Mouse (Mus musculus): ENCODE measurements around the gene Jade2. TPM values are rescaled to one million over a fixed set of nuclear protein-coding genes. Genes with fewer than 3 reads are reported as not detected.

Gene Jade2
- total and polyA plus RNA-seq, 3 experiments, result 25.6 to 60.1 (median 58.2) TPM

Other genes starting within 250 kb of the Jade2 start
- 489 and 641 TPM in 2 replicates for gene Nhp2, start 237.9 kb downstream of the Jade2 start, total RNA-seq (2012; rRNA removed)
- 649 and 722 TPM in 2 replicates for gene Nhp2, start 237.9 kb downstream of the Jade2 start, total RNA-seq (2014; rRNA removed)
- gene Nhp2, start 237.9 kb downstream of the Jade2 start, polyA plus RNA-seq (2012; ENCODE audit: insufficient read length, low read depth), result 847 and 914 TPM in 2 replicates
- gene Rmnd5b, start 221.8 kb downstream of the Jade2 start, total RNA-seq (2012; rRNA removed), result 46.6 and 46.7 TPM in 2 replicates
- gene Rmnd5b, start 221.8 kb downstream of the Jade2 start, total RNA-seq (2014; rRNA removed), result 39.0 and 41.1 TPM in 2 replicates
- gene Rmnd5b, start 221.8 kb downstream of the Jade2 start, polyA plus RNA-seq (2012; ENCODE audit: insufficient read length, low read depth), result 59.5 and 60.2 TPM in 2 replicates
- gene N4bp3, start 206.8 kb downstream of the Jade2 start, total RNA-seq (2012; rRNA removed), result 19.7 and 21.2 TPM in 2 replicates
- 17.8 and 19.1 TPM in 2 replicates for gene N4bp3, start 206.8 kb downstream of the Jade2 start, total RNA-seq (2014; rRNA removed)
- gene N4bp3, start 206.8 kb downstream of the Jade2 start, polyA plus RNA-seq (2012; ENCODE audit: insufficient read length, low read depth), result 22.1 and 25.4 TPM in 2 replicates
- 1.3 and 1.5 TPM in 2 replicates for gene D930048N14Rik, start 206.7 kb downstream of the Jade2 start, total RNA-seq (2012; rRNA removed)
- 0.32 and 0.38 TPM in 2 replicates for gene D930048N14Rik, start 206.7 kb downstream of the Jade2 start, total RNA-seq (2014; rRNA removed)
- gene D930048N14Rik, start 206.7 kb downstream of the Jade2 start, polyA plus RNA-seq (2012; ENCODE audit: insufficient read length, low read depth), result 0.78 and 0.81 TPM in 2 replicates
- gene 0610009B22Rik, start 168.8 kb downstream of the Jade2 start, total RNA-seq (2012; rRNA removed), result 41.8 and 45.1 TPM in 2 replicates
- 68.1 and 68.5 TPM in 2 replicates for gene 0610009B22Rik, start 168.8 kb downstream of the Jade2 start, total RNA-seq (2014; rRNA removed)
- gene 0610009B22Rik, start 168.8 kb downstream of the Jade2 start, polyA plus RNA-seq (2012; ENCODE audit: insufficient read length, low read depth), result 28.8 and 34.6 TPM in 2 replicates
- 6.3 and 7.2 TPM in 2 replicates for gene Sec24a, start 94.0 kb downstream of the Jade2 start, total RNA-seq (2012; rRNA removed)
- gene Sec24a, start 94.0 kb downstream of the Jade2 start, total RNA-seq (2014; rRNA removed), result 4.6 and 5.5 TPM in 2 replicates
- 12.0 and 16.8 TPM in 2 replicates for gene Sec24a, start 94.0 kb downstream of the Jade2 start, polyA plus RNA-seq (2012; ENCODE audit: insufficient read length, low read depth)
- 79.3 and 91.9 TPM in 2 replicates for gene Sar1b, start 94.0 kb downstream of the Jade2 start, total RNA-seq (2012; rRNA removed)
- 258 and 264 TPM in 2 replicates for gene Sar1b, start 94.0 kb downstream of the Jade2 start, total RNA-seq (2014; rRNA removed)
- gene Sar1b, start 94.0 kb downstream of the Jade2 start, polyA plus RNA-seq (2012; ENCODE audit: insufficient read length, low read depth), result 129 and 171 TPM in 2 replicates
- 170 and 172 TPM in 2 replicates for gene Cdkn2aipnl, start 110.0 kb upstream of the Jade2 start, total RNA-seq (2012; rRNA removed)
- 256 and 271 TPM in 2 replicates for gene Cdkn2aipnl, start 110.0 kb upstream of the Jade2 start, total RNA-seq (2014; rRNA removed)
- gene Cdkn2aipnl, start 110.0 kb upstream of the Jade2 start, polyA plus RNA-seq (2012; ENCODE audit: insufficient read length, low read depth), result 200 and 219 TPM in 2 replicates
- gene Ube2b, start 143.1 kb upstream of the Jade2 start, total RNA-seq (2012; rRNA removed), result 70.5 and 76.7 TPM in 2 replicates
- 230 and 250 TPM in 2 replicates for gene Ube2b, start 143.1 kb upstream of the Jade2 start, total RNA-seq (2014; rRNA removed)
- gene Ube2b, start 143.1 kb upstream of the Jade2 start, polyA plus RNA-seq (2012; ENCODE audit: insufficient read length, low read depth), result 226 and 278 TPM in 2 replicates
- gene Cdkl3, start 146.6 kb upstream of the Jade2 start, total RNA-seq (2012; rRNA removed), result 4.3 and 4.4 TPM in 2 replicates
- 8.2 and 9.7 TPM in 2 replicates for gene Cdkl3, start 146.6 kb upstream of the Jade2 start, total RNA-seq (2014; rRNA removed)
- gene Cdkl3, start 146.6 kb upstream of the Jade2 start, polyA plus RNA-seq (2012; ENCODE audit: insufficient read length, low read depth), result 7.3 and 8.0 TPM in 2 replicates
- gene Ppp2ca, start 241.0 kb upstream of the Jade2 start, total RNA-seq (2012; rRNA removed), result 85.5 and 108 TPM in 2 replicates
- gene Ppp2ca, start 241.0 kb upstream of the Jade2 start, total RNA-seq (2014; rRNA removed), result 177 and 190 TPM in 2 replicates
- gene Ppp2ca, start 241.0 kb upstream of the Jade2 start, polyA plus RNA-seq (2012; ENCODE audit: insufficient read length, low read depth), result 121 and 185 TPM in 2 replicates